Mouse (Mus musculus): ENCODE measurements around the gene Fcho1. TPM values are rescaled to one million over a fixed set of nuclear protein-coding genes. Genes with fewer than 3 reads are reported as not detected.

Gene Fcho1
- polyA plus RNA-seq, 1 experiment = 8.8 TPM

DNA sequence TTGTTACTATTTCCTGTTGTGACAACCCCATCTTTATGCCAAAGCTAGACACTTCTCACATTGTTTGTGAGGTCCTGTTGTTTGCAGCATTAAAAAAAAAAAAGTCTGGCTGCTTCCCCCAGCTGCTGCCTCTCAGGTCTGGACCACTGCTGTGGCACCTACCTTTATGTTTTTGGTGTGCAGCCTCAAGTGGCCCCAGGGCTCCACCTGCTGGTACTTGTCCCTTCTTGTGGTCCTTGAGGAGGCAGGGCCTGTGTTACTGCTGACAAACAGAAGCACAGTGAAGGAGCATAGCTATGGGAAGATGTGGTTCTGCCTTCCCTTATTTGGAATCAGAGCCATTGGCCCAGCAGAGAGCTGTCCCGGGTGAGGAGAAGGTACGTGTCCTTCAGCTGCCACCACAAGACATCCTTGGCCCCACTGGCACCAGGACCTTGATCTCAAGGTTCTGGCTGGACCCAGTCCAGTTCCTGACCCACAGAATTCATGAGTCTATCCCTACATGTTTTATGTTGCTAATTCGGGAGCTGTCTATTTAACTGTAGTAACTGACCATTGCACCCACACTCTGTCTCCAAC lies 6.2 kb upstream of the Fcho1 start:
- TF ChIP-seq EP300 (IDR thresholded peaks at IDR 0.05; ENCODE audit: insufficient read depth, low read depth, low read length) = no peak
- no peak for TF ChIP-seq POLR2A (IDR thresholded peaks at IDR 0.05; ENCODE audit: insufficient read depth, low read length)
- TF ChIP-seq CTCF (IDR thresholded peaks at IDR 0.05; ENCODE audit: low read depth, low read length) = peak; percentile 85
- H3K27ac ChIP-seq (ENCODE audit: insufficient read depth, low read length) = no peak overlapping the region
- H3K4me3 ChIP-seq (ENCODE audit: low read depth, low read length) = no peak overlapping the region
- H3K27me3 ChIP-seq (ENCODE audit: control insufficient read depth, insufficient read depth, low read length, poor library complexity, severe bottlenecking) = no peaks in the 10 kb centered on the region
- H3K9ac ChIP-seq (ENCODE audit: low read depth, poor library complexity, severe bottlenecking) = no peak overlapping the region
- H3K9me3 ChIP-seq (replicated peaks; ENCODE audit: control insufficient read depth, insufficient read depth, low read length, poor library complexity, severe bottlenecking) = no peaks in the 10 kb centered on the region
- no peaks in the 10 kb centered on the region for H3K4me1 ChIP-seq (ENCODE audit: control insufficient read depth, insufficient read depth, low read length)
- H3K36me3 ChIP-seq (ENCODE audit: control insufficient read depth, insufficient read depth, low read length, poor library complexity, severe bottlenecking) = no peaks in the 10 kb centered on the region

DNA sequence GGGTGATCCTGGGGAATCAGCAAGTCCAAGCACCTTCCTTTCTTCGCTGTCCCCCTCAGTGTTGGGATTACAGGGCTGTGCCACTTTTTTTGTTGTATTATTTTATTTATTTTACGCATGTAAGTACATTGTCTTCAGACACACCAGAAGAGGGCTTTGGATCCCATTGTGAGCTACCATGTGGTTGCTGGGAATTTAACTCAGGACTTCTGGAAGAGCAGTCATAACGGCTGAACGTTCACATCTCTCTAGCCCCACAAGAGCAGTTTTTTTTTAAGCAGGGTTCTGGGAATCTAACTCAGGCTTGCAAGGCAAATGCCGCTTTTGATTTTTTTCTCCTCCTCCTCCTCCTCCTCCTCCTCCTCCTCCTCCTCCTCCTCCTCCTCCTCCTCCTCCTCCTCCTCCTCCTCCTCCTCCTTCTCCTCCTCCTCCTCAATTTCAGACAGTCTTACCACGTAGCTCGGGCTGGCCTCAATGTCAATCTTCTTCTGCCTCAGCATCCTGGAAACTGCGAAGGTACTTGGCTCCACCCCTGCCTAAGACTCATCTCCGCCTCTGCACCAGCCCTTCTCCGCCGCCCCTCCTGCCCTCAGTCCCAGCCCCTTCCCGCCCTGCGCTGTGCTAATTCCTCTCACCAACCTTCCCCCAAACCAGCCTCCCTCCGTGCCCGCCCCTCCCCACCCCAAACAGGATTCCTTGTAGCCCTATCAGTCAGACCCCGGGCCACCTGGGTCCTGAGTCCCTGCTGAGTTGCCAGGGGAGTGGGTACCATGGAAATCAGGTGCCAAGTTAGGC lies 3.5 kb upstream of the Fcho1 start:
- H3K36me3 ChIP-seq (ENCODE audit: control insufficient read depth, insufficient read depth, low read length, poor library complexity, severe bottlenecking) = no peaks in the 10 kb centered on the region
- H3K27me3 ChIP-seq (ENCODE audit: control insufficient read depth, insufficient read depth, low read length, poor library complexity, severe bottlenecking) = no peaks in the 10 kb centered on the region
- no peak overlapping the region for H3K9ac ChIP-seq (ENCODE audit: low read depth, poor library complexity, severe bottlenecking)
- H3K4me1 ChIP-seq (ENCODE audit: control insufficient read depth, insufficient read depth, low read length) = peaks cover 3% of the 10 kb centered on the region
- no peak overlapping the region for H3K27ac ChIP-seq (ENCODE audit: insufficient read depth, low read length)
- no peaks in the 10 kb centered on the region for H3K9me3 ChIP-seq (replicated peaks; ENCODE audit: control insufficient read depth, insufficient read depth, low read length, poor library complexity, severe bottlenecking)
- no peak for TF ChIP-seq CTCF (IDR thresholded peaks at IDR 0.05; ENCODE audit: low read depth, low read length)
- no peak for TF ChIP-seq POLR2A (IDR thresholded peaks at IDR 0.05; ENCODE audit: insufficient read depth, low read length)
- no peak for TF ChIP-seq EP300 (IDR thresholded peaks at IDR 0.05; ENCODE audit: insufficient read depth, low read depth, low read length)
- H3K4me3 ChIP-seq (ENCODE audit: low read depth, low read length) = peak overlapping the region; percentile 29; the same call in 1 of the 2 replicates

DNA sequence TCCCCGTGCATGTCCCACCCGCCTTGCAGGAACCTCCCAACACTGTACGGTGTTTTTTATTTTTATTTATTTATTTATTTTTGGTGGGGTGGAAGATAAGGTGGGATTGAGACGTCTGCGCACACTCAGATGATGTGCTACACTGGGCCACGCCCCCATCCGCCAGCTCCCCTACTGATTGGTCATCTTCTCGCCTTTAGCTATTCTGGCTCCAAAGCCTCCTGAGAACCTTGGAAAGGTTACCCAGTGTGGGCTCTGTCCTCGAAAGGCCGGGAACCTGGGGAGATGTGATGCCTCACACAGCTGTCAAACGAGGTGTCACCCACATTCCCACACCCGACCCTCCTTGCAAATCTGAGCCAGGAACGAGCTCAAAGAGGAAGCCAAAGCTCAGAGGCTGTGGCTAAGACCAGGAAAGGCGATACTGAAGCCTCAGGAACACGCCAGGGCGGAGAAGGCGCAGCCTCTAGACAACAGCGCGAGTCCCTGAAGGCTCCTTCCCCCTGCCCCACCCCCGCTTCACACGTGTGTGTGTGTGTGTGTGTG lies 2.8 kb upstream of the Fcho1 start:
- Histone ChIP-seq H3K27ac (ENCODE audit: insufficient read depth, low read length) (no peak overlapping the region), H3K4me3 (ENCODE audit: low read depth, low read length) (peak overlapping the region; percentile 29), H3K36me3 (ENCODE audit: control insufficient read depth, insufficient read depth, low read length, poor library complexity, severe bottlenecking) (no peaks in the 10 kb centered on the region), H3K4me1 (ENCODE audit: control insufficient read depth, insufficient read depth, low read length) (peaks cover 3% of the 10 kb centered on the region), H3K9ac (ENCODE audit: low read depth, poor library complexity, severe bottlenecking) (no peak overlapping the region), H3K9me3 (replicated peaks; ENCODE audit: control insufficient read depth, insufficient read depth, low read length, poor library complexity, severe bottlenecking) (no peaks in the 10 kb centered on the region), H3K27me3 (ENCODE audit: control insufficient read depth, insufficient read depth, low read length, poor library complexity, severe bottlenecking) (no peaks in the 10 kb centered on the region)
- TF ChIP-seq CTCF (IDR thresholded peaks at IDR 0.05; ENCODE audit: low read depth, low read length) = no peak
- TF ChIP-seq POLR2A (IDR thresholded peaks at IDR 0.05; ENCODE audit: insufficient read depth, low read length) = no peak
- TF ChIP-seq EP300 (IDR thresholded peaks at IDR 0.05; ENCODE audit: insufficient read depth, low read depth, low read length) = no peak

DNA sequence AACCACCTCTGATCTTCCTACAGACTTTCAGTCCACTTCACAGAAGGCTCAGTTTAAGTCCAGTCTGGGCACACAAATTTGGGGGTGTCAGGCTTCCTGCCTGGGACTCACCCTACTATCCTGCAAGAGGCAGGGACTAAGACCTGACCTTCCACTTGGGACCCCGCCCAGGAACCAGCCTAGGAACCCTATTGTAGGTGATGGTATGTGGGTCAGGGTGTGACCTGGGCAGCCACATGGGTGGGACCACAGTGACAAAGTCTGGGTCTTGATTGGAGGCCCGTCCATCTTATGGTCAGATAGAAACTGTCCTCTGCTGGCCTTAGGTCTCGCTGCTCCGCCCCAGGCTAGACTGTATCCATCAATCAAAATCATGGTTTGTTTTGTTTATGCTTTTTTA lies 1.1 kb downstream of the Fcho1 start:
- Histone ChIP-seq H3K4me3 (ENCODE audit: low read depth, low read length) (no peak overlapping the region), H3K27ac (ENCODE audit: insufficient read depth, low read length) (no peak overlapping the region), H3K9ac (ENCODE audit: low read depth, poor library complexity, severe bottlenecking) (no peak overlapping the region), H3K4me1 (ENCODE audit: control insufficient read depth, insufficient read depth, low read length) (peaks cover 3% of the 10 kb centered on the region), H3K9me3 (replicated peaks; ENCODE audit: control insufficient read depth, insufficient read depth, low read length, poor library complexity, severe bottlenecking) (no peaks in the 10 kb centered on the region), H3K36me3 (ENCODE audit: control insufficient read depth, insufficient read depth, low read length, poor library complexity, severe bottlenecking) (no peaks in the 10 kb centered on the region), H3K27me3 (ENCODE audit: control insufficient read depth, insufficient read depth, low read length, poor library complexity, severe bottlenecking) (no peaks in the 10 kb centered on the region)
- TF ChIP-seq POLR2A (IDR thresholded peaks at IDR 0.05; ENCODE audit: insufficient read depth, low read length) (no peak), EP300 (IDR thresholded peaks at IDR 0.05; ENCODE audit: insufficient read depth, low read depth, low read length) (no peak), CTCF (IDR thresholded peaks at IDR 0.05; ENCODE audit: low read depth, low read length) (no peak)

DNA sequence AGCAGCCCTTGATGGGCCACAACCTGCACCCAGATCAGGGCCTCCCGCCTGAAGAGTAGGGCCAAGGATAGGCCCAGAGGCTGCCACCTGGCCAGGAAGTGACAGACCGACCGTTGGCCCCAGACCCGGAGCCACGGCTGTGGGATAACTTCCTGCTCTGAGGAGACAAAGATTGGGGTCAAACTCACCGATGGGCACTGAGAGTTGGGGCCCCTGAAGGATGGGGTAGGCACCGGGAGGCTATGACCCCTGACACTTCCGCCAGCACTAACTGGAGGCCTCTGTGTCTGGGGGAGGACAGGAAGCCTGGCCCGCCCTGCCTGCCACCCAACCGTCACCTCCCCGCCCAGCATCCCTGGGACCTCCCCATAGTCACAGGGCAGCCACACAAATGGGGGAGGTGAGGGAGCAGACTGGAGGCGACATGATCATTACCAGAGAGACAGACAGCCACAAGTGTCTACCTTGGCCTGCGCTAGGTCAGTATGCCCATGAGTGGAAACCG lies 2.4 kb downstream of the Fcho1 start:
- peaks cover 3% of the 10 kb centered on the region for H3K4me1 ChIP-seq (ENCODE audit: control insufficient read depth, insufficient read depth, low read length)
- no peak for TF ChIP-seq POLR2A (IDR thresholded peaks at IDR 0.05; ENCODE audit: insufficient read depth, low read length)
- no peak for TF ChIP-seq EP300 (IDR thresholded peaks at IDR 0.05; ENCODE audit: insufficient read depth, low read depth, low read length)
- TF ChIP-seq CTCF (IDR thresholded peaks at IDR 0.05; ENCODE audit: low read depth, low read length) = no peak
- H3K9ac ChIP-seq (ENCODE audit: low read depth, poor library complexity, severe bottlenecking) = no peak overlapping the region
- no peaks in the 10 kb centered on the region for H3K36me3 ChIP-seq (ENCODE audit: control insufficient read depth, insufficient read depth, low read length, poor library complexity, severe bottlenecking)
- H3K4me3 ChIP-seq (ENCODE audit: low read depth, low read length) = no peak overlapping the region
- H3K9me3 ChIP-seq (replicated peaks; ENCODE audit: control insufficient read depth, insufficient read depth, low read length, poor library complexity, severe bottlenecking) = no peaks in the 10 kb centered on the region
- H3K27ac ChIP-seq (ENCODE audit: insufficient read depth, low read length) = no peak overlapping the region
- H3K27me3 ChIP-seq (ENCODE audit: control insufficient read depth, insufficient read depth, low read length, poor library complexity, severe bottlenecking) = no peaks in the 10 kb centered on the region

Measured in ES-Bruce4 (cell line).